Mouse (Mus musculus) spleen, embryonic (tissue): ENCODE measurements around the gene Fyb2.

Experiments used
- CTCF ChIA-PET: fragments of 350-600 bp; sonication (Branson Sonifier 250); formaldehyde crosslinking; loops from one replicate; lab custom pipeline; 2022; lab: Charles Lee

The Fyb2 gene

DNA sequence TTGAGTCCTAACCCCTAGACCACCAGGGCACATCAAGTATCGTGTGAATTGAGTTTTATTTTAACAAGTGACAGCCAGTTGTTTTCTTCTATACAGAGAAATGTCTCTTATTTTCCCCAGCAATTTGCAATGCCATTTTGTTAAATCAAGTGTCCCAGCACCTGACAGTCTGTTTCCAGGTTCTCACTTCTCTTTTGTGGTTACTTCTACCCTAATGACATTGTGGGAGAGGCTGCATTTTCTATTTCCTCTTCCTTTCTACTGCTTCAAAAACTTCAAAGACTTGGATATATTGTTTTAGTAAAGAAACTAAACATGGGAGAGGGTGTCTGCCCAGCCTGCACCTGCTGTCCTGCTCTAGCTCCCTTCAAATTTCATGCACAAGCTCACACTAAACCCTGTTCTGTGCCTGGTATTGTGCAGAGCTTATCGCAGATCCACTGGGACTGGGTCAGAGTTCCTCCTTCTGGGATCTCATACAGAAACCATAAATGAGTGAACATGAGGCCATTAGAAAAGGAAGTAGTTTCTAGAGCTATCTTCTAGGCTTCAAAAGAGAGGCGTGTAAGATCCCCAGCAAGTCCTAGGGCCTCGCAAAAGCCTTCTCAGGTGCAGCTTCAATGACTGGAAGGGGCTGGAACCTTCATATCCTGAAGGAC is 94.2 kb downstream of the Fyb2 start:
- CTCF ChIA-PET = no interaction called here

GRCm38 (mm10) chr4:105013718-105014117 is 100.5 kb downstream of the Fyb2 start:
- CTCF ChIA-PET = interaction anchor here (0.7 kb wide), 1 partner anchor 27 kb away, joined by 3 read pairs; no protein-coding TSS in a partner anchor

GRCm38 (mm10) chr4:105015496-105015895 is 102.2 kb downstream of the Fyb2 start:
- CTCF ChIA-PET = no interaction called here

GRCm38 (mm10) chr4:105016006-105016613 is 102.9 kb downstream of the Fyb2 start:
- CTCF ChIA-PET = no interaction called here

DNA sequence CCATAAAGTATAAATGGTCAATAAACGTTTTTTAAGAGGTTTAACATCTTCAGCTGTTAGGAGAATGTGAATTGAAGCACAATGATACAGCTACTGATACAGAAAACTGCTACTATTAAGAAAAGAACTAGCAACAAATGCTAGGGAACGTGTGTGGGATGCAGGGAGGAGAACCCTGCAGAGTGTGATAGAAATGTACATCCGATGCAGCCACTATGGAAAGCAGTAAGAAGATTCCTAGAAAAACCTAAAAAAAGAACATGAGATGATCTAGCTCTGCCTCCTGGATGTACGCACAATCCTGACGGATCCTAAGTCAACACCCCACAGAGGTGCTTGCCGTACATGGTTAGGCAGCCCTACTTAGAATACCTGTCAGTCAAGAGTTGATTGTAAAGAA is 114.0 kb downstream of the Fyb2 start:
- CTCF ChIA-PET = no interaction called here

GRCm38 (mm10) chr4:105031104-105031503 is 117.8 kb downstream of the Fyb2 start:
- CTCF ChIA-PET = no interaction called here

DNA sequence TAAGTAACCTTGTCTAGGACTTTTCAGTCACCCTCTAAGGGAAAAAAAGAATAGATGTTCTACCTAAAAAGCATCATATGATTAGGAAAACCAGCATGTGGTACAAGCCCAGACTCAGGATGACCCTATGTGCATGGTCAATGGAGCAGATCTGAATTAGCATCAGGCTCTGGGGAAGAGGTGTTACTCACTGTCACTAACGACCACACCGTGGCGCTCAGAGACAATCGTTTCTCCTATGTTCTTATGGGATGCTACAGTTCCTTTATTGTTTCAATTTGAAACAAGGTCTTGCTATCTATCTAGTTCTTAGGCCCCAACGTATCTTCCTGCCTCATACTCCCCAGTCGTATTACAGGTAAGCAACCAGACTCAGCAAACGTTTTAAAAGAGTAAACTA is 119.9 kb downstream of the Fyb2 start:
- CTCF ChIA-PET = no interaction called here

DNA sequence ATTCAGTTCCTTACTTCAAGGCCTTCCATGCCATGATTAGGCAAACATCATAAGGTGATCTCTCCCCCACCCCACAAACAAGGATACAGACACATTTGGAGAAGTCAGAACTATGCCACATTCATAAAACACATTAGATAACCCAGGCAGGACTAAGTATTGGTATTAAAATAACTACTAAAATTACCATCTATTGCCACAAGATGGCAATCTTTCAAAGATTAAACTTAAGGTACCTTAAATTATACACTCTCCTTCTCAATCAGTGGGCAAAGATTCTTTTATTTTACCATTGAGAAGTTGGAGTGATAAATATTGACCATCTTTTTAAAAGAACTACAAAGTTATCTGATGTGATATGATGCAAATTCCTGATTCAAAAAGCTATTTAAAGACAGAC is 121.0 kb downstream of the Fyb2 start:
- CTCF ChIA-PET = no interaction called here

GRCm38 (mm10) chr4:105050041-105050440 is 136.8 kb downstream of the Fyb2 start:
- CTCF ChIA-PET = no interaction called here

DNA sequence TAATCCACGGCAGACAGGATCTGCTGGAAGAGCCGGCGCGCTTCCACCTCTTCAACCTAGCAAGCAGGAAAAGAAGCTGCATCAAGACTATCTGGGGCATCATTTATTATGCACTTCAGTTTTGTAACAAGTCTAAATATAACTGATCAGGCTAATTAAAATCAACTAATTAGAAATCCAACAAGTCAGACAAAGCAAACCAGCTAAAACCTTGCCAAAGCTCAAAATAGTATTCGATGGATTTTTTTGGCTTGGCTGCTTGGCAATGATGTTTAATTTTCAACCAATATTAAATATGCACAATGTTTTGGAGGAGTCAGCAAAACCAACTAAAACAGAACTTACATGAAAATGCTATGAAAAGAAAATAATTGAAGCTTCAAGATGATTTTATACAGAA is 138.0 kb downstream of the Fyb2 start:
- CTCF ChIA-PET = no interaction called here
